Mouse (Mus musculus) kidney, postnatal 14 days (tissue): ENCODE measurements around the gene Dop1a.

Experiments
- DNase-seq: peaks from one replicate; pipeline ENCODE4 v3.0.0; 2022; ENCODE audit warnings: mixed read lengths

The Dop1a gene

DNA sequence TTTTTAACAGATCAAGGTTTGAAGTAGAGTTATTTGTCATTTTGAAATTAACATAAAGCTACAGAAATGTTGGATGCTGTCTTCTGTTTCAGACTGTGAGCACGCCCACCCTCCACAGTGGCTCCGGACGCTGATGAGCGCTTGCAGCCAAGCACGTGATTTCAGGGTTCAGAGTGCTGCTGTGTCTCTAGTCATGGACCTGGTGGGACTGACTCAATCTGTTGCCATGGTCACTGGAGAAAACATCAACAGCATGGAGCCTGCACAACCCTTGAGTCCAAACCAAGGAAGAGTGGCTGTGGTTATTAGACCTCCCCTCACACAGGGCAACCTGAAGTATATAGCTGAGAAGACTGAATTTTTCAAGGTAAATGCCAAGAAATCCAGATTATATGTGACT lies 46.8 kb downstream of the Dop1a start:
- no peak for DNase-seq

DNA sequence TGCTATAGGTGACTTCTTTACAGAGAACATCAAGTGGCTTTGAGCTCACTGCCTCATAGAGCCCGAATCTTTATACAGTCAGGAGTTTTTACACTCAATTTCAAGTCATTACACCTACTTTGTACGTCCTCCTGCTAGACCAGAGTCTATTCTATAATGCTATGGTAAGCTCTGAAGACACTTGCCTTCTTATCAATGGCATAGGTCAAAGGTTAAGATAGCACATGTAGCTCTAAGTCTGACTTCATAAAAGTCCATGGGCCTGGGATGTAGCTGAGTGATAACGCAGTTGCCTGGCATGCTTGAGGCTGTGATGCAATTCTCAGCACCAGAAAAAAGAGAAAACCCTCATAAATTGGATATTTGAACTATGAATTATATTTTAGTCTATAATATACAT lies 47.4 kb downstream of the Dop1a start:
- no peak for DNase-seq

- no peak for DNase-seq
Observed at GRCm38 (mm10) chr9:86514798-86515197, 47.8 kb downstream of the Dop1a start.

DNA sequence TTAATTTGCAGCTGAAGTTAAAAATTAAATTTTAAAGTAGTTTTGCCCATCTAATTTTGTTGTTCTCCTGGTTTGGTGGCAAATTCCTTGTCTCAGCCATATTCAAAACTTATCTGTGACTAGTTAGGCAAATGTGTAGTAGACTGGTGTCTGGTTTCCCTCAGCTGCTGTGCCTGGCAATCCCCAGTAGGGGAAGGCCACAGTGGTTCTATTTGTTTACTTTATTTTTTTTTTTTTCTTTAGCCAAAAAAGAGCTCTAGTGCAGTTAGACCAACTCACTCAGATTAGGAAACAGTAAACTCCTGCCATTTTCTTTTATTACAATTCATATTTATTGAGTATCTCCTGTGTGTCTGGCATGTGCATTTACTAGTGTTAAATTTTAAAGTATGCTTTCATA lies 55.4 kb downstream of the Dop1a start:
- DNase-seq: no peak

DNA sequence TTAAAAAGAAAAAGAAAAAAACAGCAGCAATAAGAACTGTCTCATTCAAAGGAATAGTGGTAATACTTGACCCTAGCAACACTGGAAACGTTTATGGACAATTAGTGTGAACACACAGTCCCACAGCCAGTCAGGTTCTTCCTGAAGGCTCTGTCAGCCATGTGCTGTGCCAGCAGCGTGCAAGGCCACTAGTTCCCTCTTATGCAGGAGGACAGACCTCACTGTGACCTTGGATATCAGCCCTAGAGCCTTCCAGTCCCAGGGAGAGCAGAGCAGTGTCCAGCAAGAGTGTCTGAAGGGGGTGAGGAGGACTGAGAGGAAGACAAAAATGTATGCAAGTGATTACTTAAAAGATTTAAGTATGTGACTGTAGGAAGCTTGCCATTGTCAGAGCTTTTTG lies 58.6 kb downstream of the Dop1a start:
- DNase-seq: no peak

DNA sequence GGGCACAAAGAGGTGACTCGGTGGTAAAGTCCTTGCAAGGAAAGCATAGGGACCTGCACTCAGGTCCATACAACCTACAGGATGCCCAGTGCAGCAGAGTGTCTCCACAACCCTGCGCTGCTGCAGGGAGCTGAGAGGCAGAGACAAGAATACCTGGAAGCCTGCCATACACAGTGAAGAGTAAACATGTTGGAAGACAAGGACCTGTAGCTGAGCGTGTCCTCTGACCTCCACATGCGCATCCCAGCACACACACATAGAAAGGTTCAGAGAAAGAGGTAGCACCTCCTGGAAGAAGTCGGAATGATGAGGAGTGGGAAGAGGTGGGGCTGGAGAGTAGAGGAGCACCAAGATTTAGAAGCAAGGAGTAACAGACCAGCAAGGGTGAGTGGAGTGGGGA lies 67.1 kb downstream of the Dop1a start:
- no peak for DNase-seq

DNA sequence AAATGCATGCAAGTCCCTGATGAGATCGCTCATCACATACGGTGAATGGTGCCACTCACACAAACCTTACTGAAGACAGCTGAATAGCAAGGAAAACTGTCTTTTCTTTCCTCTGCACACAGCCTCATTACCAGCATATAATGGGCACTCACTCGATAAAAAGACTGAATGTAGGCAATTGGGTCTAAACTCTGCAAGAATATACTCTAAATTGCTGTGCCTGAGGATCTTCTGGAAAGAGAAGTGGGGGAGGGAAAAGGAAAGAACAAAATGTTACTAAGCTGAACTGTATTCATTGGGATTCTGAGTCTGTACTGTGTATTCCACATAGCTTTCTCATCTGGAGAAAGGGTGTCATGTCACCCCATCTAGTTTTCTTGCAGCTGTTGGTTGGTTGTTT lies 76.5 kb downstream of the Dop1a start:
- no peak for DNase-seq

DNA sequence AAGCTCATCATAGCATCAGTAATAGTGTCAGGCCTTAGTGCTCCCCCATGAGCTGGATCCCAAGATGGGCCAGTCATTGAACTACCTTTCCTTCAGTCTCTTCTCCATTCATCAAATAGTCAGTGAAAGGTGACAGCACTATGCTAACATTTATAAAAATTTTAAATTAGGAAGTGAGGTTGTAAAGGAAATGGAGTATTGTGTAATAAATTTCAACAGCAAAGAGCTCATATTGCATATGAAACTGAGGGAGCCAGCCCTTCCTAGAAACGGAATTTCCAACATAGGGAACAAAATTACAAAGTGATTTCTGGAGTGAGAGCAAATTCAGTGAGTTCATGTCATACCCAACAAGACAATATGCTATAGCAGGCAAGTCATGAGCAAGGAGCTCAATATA lies 77.6 kb downstream of the Dop1a start:
- DNase-seq: no peak

GRCm38 (mm10) chr9:86549637-86550162 lies 82.7 kb downstream of the Dop1a start:
- DNase-seq: peak; percentile 10

DNA sequence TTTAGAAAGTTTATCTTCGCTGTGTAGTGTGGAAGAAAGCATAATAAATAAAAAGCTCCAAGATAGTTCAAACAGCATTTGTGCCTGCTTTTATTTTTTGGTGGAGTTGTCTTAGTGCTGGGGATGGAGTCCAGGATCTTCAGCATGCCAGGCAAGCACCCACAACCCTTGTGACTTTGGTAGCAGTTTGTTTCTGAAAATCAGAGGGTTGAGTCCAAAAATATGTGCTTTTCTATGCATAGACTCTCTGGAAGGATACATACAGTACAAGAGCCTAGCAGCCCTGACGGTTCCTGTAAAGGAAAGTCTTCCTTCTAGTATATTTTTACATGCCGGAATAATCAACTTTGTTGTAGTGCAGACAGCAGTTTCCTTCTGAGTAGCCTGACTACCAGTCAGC lies 83.8 kb downstream of the Dop1a start:
- no peak for DNase-seq

- peak; percentile 26 for DNase-seq
Observed at GRCm38 (mm10) chr9:86553886-86554285, 86.9 kb downstream of the Dop1a start.

- no peak for DNase-seq
Observed at GRCm38 (mm10) chr9:86554641-86555040, 87.7 kb downstream of the Dop1a start.

DNA sequence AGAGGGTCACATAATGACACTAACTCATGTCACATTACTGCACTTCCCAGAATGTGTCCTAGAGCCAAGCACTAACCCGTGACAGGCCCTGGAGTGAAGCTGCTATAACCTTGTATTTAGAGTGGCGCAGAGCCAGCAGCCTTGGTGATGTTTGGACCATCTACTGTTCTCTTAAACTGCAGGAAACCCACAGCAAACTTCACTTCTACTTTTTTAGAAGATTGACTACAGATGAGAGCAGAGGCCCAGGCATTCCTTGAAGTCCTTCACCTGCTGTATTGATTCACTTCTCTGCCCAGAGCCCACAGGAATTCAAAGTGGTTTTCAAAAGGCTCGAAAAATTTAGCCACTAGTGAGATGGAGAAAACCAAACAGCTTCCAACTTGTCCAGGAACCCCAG lies 93.6 kb downstream of the Dop1a start:
- peak; percentile 68 for DNase-seq

DNA sequence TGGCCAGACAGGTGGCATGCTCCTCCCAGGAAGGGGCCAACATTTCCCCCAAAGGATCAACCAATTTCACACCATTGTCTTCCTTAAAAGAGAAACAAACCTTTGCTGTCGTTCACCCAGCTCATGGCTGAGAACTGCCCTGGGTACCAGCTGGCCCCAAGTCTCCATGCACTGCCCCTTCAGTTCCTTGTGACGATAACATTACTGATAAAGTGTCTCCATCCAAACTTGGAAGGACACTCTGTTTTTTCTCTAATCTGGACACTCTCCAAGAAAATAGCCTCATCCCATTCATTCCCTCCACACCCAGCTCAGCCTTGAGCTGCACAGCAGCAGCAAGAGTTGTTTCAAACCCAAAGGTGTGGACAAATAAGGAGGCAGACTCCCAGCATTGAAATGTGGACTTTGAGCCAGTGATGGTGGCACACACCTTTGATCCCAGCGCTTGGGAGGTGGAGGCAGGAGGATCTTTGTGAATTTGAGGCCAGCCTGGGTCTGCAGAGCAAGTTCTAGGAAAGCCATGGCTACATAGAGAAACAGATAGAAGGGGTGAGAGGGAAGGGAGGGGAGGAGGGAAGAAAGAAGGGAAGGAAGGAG lies 102.5 kb downstream of the Dop1a start:
- peak; percentile 28 for DNase-seq

- peak; percentile 27 for DNase-seq
Observed at GRCm38 (mm10) chr9:86570261-86570890, 103.4 kb downstream of the Dop1a start.

DNA sequence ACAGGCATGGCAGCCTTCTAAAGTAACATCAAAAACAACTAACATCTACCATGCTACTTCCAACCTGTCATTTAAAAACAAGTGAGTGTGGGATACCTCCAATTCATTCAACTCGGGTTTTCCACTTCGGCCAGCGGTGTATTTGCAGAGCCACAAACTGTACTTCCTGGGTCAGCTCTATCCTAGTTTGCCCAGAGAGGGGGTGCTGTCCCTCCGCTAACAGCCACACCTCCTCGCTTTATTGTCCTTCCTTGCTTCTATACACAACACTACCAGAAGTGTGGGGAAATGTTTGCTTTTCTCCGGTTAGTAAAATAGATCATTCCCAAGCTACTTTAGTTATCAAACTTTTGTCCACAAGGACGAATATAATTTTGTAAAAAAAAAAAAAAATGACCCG lies 104.0 kb downstream of the Dop1a start:
- DNase-seq: no peak

GRCm38 (mm10) chr9:86571540-86572135 lies 104.7 kb downstream of the Dop1a start, which contains the start of the genes Pgm3 and Rwdd2a:
Gene Pgm3, minus strand, starts transcription at chr9:86571842.
Gene Rwdd2a, plus strand, starts transcription at chr9:86571991.
- peak; percentile 98 for DNase-seq

DNA sequence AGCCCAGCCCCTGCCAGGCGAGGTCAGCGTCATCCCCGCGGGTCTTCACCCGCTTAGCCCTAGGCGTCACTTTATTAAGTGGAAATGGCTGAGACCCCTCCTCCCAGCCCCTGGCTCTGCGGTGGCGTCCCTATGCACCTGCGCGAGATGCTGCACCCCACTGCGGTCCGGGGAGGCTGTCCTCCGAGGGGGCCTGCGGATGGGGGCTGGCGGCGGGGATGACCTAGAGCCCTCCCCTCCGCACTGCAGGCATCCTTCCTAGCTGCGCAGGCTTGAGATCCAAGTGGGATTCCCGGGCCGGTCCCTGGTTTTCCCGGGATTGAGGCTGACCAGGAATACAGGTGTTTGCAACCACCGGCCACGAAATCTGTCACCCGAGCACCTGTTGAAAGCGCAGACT lies 105.2 kb downstream of the Dop1a start:
- DNase-seq: no peak

DNA sequence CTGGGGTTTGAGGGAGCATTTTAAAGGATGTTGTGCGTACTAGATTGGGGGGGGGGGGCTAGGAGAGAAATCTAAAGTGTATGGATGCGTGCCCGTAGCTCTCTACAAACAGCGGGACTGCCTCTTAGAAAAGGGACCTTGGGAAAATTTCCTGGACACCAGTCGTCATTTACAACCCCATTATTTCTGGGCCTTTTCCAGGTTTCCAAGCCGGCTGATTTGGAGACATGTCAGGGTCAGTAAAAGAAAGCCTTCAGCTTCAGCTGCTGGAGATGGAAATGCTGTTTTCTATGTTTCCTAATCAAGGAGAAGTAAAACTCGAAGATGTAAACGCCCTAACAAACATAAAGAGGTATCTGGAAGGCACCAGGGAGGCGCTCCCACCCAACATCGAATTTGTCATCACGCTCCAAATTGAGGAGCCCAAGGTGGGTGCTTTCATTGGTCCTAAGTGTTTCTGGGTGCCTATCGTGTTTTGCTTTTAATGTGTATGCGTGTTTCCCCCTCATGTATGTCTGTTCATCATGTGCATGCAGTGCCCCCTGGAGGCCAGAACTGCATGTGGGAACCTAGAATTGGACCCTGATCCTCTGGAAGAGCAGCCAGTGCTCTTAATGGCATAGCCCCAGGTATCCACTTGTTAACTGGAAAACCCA lies 105.8 kb downstream of the Dop1a start:
- peak; percentile 85 for DNase-seq

DNA sequence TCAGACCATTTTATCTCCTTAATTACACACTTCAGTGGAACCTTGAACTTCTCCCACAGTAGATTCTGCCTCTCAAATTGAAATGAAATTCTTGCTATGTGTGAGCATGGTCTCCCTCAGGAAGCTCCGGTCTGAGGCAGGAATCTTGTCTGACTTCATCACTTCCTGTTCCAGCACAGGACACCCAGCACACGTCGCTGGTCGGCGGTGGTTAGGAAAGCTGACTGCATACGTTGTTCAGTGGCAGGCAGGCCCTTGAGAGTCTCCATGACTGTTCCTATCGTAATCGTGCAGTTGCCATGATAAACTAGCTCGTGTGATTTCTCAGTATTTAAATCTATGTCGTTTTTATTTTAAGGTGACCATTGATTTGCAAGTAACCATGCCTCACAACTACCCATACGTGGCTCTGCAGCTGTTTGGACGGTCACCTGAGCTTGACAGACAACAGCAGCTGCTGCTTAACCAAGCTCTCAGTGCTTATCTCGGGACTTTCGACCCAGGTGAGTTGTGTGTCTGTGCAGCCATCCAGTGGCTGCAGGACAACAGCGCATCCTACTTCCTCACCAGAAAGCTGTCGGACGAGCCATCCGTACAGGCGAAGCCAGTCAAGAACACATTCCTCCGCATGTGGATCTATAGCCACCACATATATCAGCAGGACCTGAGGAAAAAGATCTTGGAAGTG lies 106.8 kb downstream of the Dop1a start:
- no peak for DNase-seq

DNA sequence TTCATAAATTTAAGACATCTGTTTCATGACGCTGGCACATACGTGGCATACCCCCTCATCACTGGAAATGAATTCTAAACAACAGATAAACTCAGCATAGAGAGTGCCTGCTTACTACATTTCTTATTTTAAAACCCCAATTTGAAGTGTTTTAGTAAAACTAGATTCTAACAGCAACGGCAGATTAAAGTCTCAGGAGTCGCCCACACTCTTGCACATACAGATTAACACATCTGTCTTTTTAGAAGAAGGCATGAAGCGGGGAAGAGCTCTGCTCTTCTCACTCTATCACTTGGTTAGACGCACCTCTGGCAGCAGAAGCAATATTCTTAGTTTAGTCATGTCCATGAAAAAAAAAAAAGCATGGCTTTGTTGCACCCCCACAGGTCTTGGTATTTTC lies 108.2 kb downstream of the Dop1a start:
- DNase-seq: no peak

DNA sequence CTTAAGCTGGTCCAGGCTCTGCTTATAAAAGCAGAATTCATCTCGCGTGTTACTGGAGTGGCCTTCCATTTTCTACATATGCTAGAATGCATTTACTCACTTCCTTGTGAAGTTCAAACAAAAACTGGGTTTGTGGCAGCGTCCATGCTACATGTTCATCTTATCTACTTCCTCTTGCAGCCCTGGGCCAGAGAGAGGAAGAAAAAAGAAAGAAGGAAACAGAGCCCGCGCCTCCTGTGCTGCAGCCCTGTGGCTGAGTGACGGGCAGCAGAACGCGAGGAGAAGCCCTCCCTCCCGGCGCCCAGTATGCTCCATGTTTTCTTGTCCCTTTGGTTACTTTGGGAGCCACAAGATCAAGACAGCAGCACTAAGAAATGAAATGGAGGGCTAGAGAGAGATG lies 112.7 kb downstream of the Dop1a start:
- no peak for DNase-seq

- DNase-seq: peak; percentile 77
Observed at GRCm38 (mm10) chr9:86583740-86584139, 116.8 kb downstream of the Dop1a start.
